Mouse (Mus musculus): Measurements from ENCODE around the gene Ptk7.

DNA sequence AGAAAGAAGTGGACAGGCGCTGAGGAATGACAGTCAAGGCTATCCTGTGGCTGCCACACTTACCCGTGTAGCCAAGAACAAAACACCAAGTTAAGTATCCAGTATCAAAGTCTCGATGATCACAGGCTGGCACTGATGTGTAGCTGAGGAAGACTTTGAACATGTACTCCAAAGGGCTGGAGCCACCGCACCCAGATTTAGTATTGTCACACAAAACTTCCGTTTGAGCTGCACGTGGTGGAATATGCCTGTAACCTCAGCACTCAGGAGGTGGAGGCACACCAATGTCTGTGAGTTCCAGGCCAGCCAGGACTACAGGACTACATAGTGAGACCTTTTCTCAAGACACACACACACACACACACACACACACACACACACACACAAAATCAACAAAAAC, 70.2 kb downstream of the Ptk7 start:
- TF ChIP-seq CTCF (IDR thresholded peaks at IDR 0.05; ENCODE audit: extremely low read depth, insufficient read depth, low read length) = no peak
- TF ChIP-seq POLR2A (IDR thresholded peaks at IDR 0.05; ENCODE audit: extremely low read depth, insufficient read depth, low read length) = no peak
